Mouse (Mus musculus) frontal cortex, postnatal 25 days (tissue): ENCODE data around the gene Ctdnep1.
A peak's percentile ranks its signal among the peaks of the same experiment; 100 is the strongest.
"Not testable (repeated sequence)": the region's sequence is repeated elsewhere in the genome, so short reads cannot be mapped to it uniquely, and the experiment has no call there.

Experiments
- DNase-seq, 2 experiments: peaks; one replicate each; pipeline ENCODE4 v3.0.0; 2022; ENCODE audit warnings: low spot score in 2 of 2

The Ctdnep1 gene

GRCm38 (mm10) chr11:70010961-70011360, 30.0 kb downstream of the Ctdnep1 start:
- no peak for DNase-seq

DNA sequence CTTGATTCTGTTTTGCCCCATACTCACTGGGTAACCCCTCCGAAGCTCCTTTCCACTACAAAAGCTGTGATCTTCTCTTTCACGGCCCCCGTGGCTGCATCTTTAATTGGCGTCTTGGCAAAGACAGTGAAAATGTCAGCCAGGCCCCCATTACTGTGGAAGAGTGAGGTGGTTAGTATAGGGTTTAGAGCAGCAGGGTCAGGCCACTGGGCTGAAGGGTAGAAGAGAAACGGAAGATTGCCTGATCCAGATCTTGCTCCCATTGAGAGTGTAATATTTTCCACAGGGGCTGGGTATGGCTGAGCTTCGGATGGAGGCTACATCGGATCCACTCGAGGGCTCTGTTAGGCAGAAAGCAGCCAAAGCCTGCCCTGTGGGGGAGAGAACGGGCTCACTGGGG, 32.0 kb downstream of the Ctdnep1 start:
- DNase-seq, result no peak

- no peak for DNase-seq
These were observed 32.5 kb downstream of the Ctdnep1 start for GRCm38 (mm10) chr11:70013408-70013807.

- DNase-seq, result no peak
These were observed 33.1 kb downstream of the Ctdnep1 start for GRCm38 (mm10) chr11:70014051-70014450.

- DNase-seq, result peak; percentile 64 to 76
These were observed 34.1 kb downstream of the Ctdnep1 start, which contains the start of gene Acadvl for GRCm38 (mm10) chr11:70014880-70015558. Acadvl (minus strand) TSS chr11:70015411.

GRCm38 (mm10) chr11:70015677-70016076, 34.7 kb downstream of the Ctdnep1 start:
- DNase-seq, result no peak

- not testable (repeated sequence) for DNase-seq
These were observed 35.2 kb downstream of the Ctdnep1 start for GRCm38 (mm10) chr11:70016177-70016576.

DNA sequence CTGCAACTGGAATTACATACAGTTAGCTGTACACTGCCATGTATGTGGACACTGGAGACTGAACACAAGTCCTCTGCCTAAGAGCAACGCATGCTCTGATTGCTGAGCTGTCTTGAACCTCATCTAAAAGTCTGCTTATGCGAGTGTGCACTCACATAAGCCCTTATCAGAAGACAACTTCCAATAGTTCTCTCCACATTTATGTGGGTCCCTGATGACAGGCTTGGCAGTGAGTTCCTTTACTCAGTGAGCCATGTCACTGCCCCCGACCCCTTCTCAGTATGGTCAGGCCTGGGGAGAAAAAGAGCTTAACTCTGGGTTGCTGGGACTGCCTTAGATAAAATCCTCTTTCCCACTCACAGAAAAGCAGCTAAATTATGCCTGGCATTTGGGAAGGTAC, 35.7 kb downstream of the Ctdnep1 start, which contains the start of gene Dlg4:
Gene Dlg4, plus strand, starts transcription at position 274 of the 400 bp plus-strand sequence.
- no peak for DNase-seq

DNA sequence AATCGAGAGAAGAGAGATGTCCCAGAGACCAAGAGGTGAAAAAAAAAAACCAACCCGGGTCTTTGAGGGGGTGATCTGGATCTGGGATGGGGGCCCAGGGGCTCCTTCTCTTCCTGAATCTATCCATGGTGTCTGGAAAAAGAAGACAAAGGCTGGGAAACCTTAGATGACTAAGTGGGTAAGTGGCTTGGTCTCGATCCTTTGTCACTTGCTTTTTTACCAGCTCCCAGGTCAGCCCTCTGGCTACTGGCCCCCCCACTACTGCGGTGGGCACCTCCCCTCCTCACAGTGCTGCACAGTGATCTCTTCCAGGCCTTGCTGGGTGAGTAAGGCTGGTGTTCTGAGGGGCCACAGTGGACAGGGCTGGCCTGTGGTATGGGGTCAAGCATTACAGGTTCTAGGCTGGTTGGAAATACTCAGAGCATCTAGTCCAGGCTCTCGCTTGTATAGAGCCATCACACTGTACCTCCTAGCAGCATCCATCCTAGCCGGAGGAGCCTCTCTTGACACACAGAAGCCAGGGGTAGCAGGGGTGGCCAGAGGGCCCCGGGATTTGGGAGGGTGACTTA, 36.3 kb downstream of the Ctdnep1 start:
- no peak for DNase-seq

DNA sequence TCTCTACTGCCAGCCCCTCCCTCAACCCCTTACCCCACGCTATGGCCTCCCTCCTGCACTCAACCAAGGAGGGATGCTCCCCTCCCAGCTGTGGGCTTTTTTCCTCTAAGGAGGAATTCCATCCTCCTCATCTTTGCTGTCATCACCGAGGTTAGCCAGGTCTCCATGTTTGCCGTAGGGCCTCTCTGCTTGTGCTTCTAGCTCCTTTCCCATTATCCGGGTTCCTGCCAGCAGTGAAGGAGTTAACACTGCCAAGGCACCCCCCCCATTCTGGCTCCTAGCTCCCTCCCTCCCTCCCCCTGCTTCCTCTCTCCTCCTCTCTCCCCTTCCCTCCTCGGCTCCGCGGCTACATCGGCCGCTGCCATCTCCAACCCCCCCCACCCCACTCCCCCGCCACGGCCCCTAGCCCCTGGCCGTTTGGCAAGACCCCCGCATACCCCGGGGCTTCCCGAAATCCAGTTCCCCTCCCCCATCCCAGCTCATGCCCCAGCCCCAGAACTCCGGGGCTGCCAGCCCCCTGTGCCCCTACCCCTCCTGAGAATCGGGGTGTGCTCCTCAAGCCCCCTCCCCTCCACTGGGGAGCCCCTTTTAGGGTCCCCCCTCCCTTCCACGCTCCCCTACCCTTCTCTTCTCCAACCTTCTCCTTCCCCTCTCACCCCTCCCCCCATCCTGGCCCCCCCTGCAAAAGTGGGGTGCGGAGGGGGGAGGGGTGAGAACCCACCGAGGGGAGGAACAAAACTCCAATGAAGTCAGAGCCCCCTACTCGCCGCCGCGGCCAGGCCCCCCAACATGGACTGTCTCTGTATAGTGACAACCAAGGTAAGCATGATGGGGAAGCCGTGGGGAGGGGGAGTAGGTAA, 37.4 kb downstream of the Ctdnep1 start:
- peak in 1 of 2 experiments; percentile 48 for DNase-seq

GRCm38 (mm10) chr11:70019495-70020021, 38.6 kb downstream of the Ctdnep1 start:
- no peak for DNase-seq

- no peak for DNase-seq
These were observed 39.2 kb downstream of the Ctdnep1 start for GRCm38 (mm10) chr11:70020022-70020631.

- peak; percentile 46 to 54 for DNase-seq
These were observed 39.8 kb downstream of the Ctdnep1 start for GRCm38 (mm10) chr11:70020731-70021263.

DNA sequence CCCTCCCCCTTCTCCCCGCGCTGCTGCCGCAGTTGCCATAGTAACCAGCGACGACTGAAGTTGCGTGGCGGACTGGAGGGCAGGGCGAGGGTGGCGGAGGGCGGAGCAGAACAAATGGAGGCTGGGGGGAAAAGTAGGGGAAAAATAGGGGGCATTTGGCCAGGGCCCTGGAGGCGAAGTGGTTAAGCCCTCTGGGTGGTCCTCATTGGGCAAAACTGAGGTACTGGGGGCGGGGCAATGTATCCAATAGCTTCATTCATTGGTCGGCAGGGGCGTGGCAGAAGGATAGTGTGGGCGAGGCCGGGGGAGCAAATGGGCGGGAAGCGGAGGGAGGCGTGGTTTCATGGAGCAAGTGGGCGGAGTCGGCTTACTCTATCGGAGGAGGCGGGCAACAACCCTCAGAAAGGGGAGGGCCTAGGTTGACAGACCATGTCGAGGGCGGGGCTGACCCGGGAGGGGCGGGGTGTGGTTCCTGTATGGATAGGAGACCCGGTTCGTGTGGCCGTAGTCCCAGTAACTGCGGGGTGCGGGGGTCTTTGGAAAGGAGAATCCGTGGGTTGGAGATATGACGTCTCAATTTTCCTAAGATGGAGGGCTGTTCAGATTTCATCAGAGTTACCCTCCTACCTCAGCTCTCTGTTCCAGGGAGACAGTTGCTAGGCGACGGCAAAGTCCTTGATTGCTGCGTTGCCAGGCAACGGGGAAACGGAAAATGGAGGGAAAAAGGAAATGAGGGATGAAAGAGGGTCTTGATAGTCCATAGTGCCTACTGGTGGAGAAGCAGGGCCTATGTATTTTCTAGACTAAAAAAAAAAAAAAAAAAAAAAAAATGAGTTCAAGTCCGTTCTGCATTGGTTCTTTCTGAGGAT, 40.5 kb downstream of the Ctdnep1 start:
- DNase-seq, result peak; percentile 88 to 93

DNA sequence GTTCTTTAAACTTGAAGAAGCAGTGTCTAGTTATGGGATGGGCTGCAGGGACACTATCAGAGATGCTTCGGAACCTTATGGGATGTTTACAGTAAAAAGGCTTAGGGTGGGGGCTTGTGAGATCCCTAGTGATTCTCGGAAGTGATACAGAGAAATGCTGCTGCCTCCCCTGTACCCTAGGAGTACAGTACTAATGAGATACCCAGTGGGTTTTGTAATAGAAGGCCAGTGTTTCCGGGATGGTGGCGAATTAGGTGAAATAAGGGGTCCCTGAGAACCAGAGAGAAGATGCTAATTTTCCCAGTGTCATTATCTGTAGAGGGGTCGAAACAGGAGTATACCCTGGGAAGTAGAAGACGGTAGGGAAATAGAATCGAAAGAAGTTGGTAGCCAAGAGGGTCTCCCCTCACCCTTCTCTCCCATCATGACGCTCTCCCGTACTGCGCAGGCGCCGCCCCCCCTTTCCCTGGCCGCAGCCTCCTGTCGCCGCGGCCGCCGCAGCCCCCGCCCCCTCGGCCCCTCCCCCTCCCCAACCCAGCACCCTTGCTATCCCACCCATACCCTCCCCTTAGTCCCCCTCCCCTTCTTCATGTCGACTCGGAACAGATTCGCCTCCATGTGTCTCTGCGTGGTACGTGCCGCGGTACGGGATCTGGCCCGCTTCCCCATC, 42.7 kb downstream of the Ctdnep1 start:
- DNase-seq, result no peak

DNA sequence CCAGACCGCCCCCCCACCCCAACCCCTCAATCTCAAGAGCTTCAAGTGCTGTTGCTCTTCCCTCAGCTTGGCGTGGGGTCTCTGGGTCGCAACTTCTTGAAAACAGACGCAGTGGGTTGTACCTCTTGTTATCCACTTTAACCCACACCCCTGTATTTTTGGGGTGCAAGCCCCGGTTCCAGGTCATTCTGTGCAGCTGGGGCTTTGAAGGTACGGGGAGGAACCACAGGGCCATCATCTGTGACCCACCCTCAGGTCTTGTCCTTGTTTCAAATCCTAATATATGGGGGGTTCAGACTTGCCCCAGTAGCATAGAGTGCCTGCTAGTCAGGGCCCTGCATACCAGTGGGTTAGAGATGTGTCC, 43.2 kb downstream of the Ctdnep1 start:
- no peak for DNase-seq

GRCm38 (mm10) chr11:70026689-70027088, 45.7 kb downstream of the Ctdnep1 start:
- DNase-seq, result no peak

DNA sequence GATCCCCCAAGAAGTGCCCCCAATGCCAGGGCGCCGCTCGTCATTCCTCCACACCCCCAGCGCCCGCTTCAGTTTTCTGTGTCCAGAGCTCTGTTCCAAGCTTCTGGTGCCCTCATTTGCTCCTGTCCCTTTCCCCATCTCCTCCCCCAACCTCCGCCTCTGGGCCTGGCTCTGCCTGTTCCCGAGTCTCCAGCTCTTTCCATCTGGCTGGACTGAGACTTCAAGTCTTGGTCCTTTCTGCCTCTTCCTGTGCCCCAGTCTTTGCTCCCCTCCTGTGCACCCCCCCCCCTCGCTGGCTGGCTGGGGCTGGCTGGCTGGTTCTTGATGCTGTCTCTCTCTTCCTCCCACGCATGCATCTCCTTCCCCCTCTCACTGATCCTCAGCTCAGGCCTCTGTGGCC, 46.4 kb downstream of the Ctdnep1 start:
- no peak for DNase-seq

- DNase-seq, result no peak
These were observed 47.6 kb downstream of the Ctdnep1 start for GRCm38 (mm10) chr11:70028401-70029129.
